ENCODE assay signal across 16 mouse cellular contexts in the genomic region with DNA sequence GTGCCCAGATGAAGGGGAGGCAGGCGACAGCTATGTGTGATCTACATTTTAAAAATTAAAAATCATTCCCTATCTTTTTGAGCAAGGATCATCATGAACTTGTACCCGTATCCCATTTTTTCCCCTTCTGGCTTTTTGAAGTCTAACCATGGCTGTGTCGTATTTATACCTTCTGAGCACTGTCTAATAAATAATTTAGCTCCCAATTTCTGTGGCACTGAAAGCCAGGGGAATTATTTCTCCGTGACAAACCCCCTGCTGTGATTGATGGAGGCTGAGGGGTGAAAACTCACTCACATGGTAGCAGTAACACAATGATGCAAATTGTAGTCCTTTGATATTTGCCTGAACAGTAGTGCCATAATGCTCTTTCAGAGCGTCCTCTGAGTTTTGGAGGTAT.
DNase-seq lines count a peak whose midpoint lies in the region; ATAC-seq and TF ChIP-seq lines count a peak whose summit lies in the region.
"Had no signal": no experiment of that assay in that cellular context is flagged by ENCODE, and none has a peak within 500 bp of the region (broad histone marks: within the 10 kb centered on the region; RNA-seq: fewer than 3 reads in every experiment).

No protein-coding gene starts in this region.

- H3K4me2 ChIP-seq in forebrain, embryonic 16.5 days (ENCODE audit: low read length), result peak overlapping the region; percentile 98
- peak overlapping the region; percentile 83 for H3K4me2 ChIP-seq in neural tube, embryonic 13.5 days

- no peaks in the 10 kb centered on the region for H3K4me1 ChIP-seq in cortical plate, adult 2 months (ENCODE audit: control insufficient read depth, insufficient read depth, low read length)
- H3K4me1 ChIP-seq in forebrain, embryonic 16.5 days (replicated peaks; ENCODE audit: control insufficient read depth, insufficient read depth, low read length), result peaks cover 30% of the 10 kb centered on the region
- peaks cover 67% of the 10 kb centered on the region for H3K4me1 ChIP-seq in neural tube, embryonic 13.5 days (replicated peaks)

- no peaks in the 10 kb centered on the region for H3K36me3 ChIP-seq in forebrain, embryonic 16.5 days (ENCODE audit: control insufficient read depth, insufficient read depth)
- no peaks in the 10 kb centered on the region for H3K36me3 ChIP-seq in neural tube, embryonic 13.5 days

- DNase-seq in mesoderm, embryonic 11.5 days (ENCODE audit: low read depth, low spot score), result peak; percentile 42
- no peak for DNase-seq in gastrocnemius, postnatal 4 days (ENCODE audit: low spot score in 2 of 2)
- DNase-seq in urinary bladder, adult 2 months (ENCODE audit: low spot score), result no peak
- no peak for DNase-seq in adrenal gland, postnatal 14 days
- no peak for DNase-seq in ovary, postnatal 14 days (ENCODE audit: low spot score)
- DNase-seq: adrenal gland, postnatal 36 days; heart, adult 18-20 months; heart, postnatal 10 days; kidney, postnatal 14 days; lung, postnatal 14 days; spleen, adult 18-20 months had no signal

- TF ChIP-seq POLR2A in cortical plate, adult 2 months (IDR thresholded peaks at IDR 0.05; ENCODE audit: extremely low read depth, insufficient read depth, low read length), result no peak

- H3K27me3 ChIP-seq in forebrain, embryonic 16.5 days (replicated peaks; ENCODE audit: control insufficient read depth, insufficient read depth, low read length), result no peaks in the 10 kb centered on the region
- H3K27me3 ChIP-seq in neural tube, embryonic 13.5 days, result no peaks in the 10 kb centered on the region

- 0 out of 2 replicates have a peak overlapping the region, but pooled peaks have one; percentile 73 for H3K9ac ChIP-seq in forebrain, embryonic 16.5 days (replicated peaks; ENCODE audit: low read depth, low read length)
- peak overlapping the region; percentile 72 for H3K9ac ChIP-seq in neural tube, embryonic 13.5 days
- H3K9ac ChIP-seq: liver, embryonic 14.5 days had no signal

- 26% methylated on average over 5 of the region's 5 CpGs for WGBS in forebrain, embryonic 16.5 days
- 18% methylated on average over 5 of the region's 5 CpGs for WGBS in neural tube, embryonic 13.5 days

- no peak overlapping the region for H3K27ac ChIP-seq in cortical plate, adult 2 months (ENCODE audit: insufficient read depth, low read length)
- H3K27ac ChIP-seq in forebrain, embryonic 16.5 days (ENCODE audit: low read length), result peak overlapping the region; percentile 38
- H3K27ac ChIP-seq in neural tube, embryonic 13.5 days (replicated peaks), result peak overlapping the region; percentile 81; the same call in 1 of the 2 replicates
- H3K27ac ChIP-seq: liver, embryonic 14.5 days had no signal

- no peaks in the 10 kb centered on the region for H3K9me3 ChIP-seq in forebrain, embryonic 16.5 days (ENCODE audit: control insufficient read depth, low read length)
- no peaks in the 10 kb centered on the region for H3K9me3 ChIP-seq in neural tube, embryonic 13.5 days

- no peak for TF ChIP-seq CTCF in cortical plate, adult 2 months (IDR thresholded peaks at IDR 0.05; ENCODE audit: extremely low read depth, insufficient read depth, low read length)

- no peak for ATAC-seq in forebrain, embryonic 16.5 days
- no peak for ATAC-seq in neural tube, embryonic 13.5 days (ENCODE audit: low read depth)
- ATAC-seq: intestine, embryonic 16.5 days had no signal

- H3K4me3 ChIP-seq in cortical plate, adult 2 months (ENCODE audit: insufficient read depth, low read length), result peak overlapping the region; percentile 29; the same call in 1 of the 2 replicates
- peak overlapping the region; percentile 71 for H3K4me3 ChIP-seq in forebrain, embryonic 16.5 days (replicated peaks; ENCODE audit: low read length)
- peak overlapping the region; percentile 49 for H3K4me3 ChIP-seq in neural tube, embryonic 13.5 days
